Comparison of ENCODE assay signal across 8 mouse cellular contexts in the genomic region with DNA sequence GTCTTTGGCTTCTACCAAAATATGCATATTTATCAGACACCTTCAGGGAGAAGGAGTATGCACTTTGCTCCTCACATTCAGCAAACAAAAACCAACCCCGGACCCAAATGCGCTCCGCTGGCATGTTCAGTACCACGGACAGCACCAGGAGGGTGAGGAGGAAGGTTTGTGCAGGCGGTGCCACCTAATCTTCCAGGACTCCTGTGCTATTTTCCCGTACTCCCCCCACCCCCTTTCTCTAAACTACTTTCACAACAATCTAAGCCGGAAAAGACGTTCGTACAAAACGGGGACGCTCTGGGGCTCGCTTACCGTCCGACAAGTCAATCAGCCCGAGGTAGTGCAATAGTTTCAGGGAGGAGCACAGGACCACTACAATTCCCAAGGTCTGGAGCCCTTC.
DNase-seq lines count a peak whose midpoint lies in the region; ATAC-seq lines count a peak whose summit lies in the region.

No protein-coding gene starts in this region.

- peak overlapping the region; percentile 11 for H3K4me3 ChIP-seq in midbrain, embryonic 16.5 days (ENCODE audit: low read depth, low read length)

- intact Hi-C loops in left cerebral cortex, postnatal 4 days (cut with DNase I), result no loop called here
- intact Hi-C loops in left cerebral cortex, postnatal 14 days (cut with DNase I), result no loop called here

- WGBS in midbrain, embryonic 16.5 days, result 2% methylated on average over 15 of the region's 15 CpGs

- no peaks in the 10 kb centered on the region for H3K36me3 ChIP-seq in midbrain, embryonic 16.5 days (ENCODE audit: control insufficient read depth, insufficient read depth, low read length)

- peaks cover 4% of the 10 kb centered on the region; the same call in 1 of the 2 replicates for H3K4me1 ChIP-seq in midbrain, embryonic 16.5 days (ENCODE audit: control insufficient read depth, insufficient read depth, low read length)

- H3K27ac ChIP-seq in midbrain, embryonic 16.5 days (ENCODE audit: low read length), result no peak overlapping the region

- H3K4me2 ChIP-seq in midbrain, embryonic 16.5 days (ENCODE audit: low read length), result peak overlapping the region; percentile 47

- ATAC-seq in granulocyte monocyte progenitor cell, adult 5-6 weeks (replicated peaks; ENCODE audit: poor library complexity, severe bottlenecking), result peak; percentile 63
- no peak for ATAC-seq in midbrain, embryonic 16.5 days

- peak; percentile 27 for DNase-seq in left cerebral cortex, postnatal 4 days
- no peak for DNase-seq in left cerebral cortex, postnatal 14 days (ENCODE audit: low spot score in 2 of 2)
- DNase-seq in adrenal gland, postnatal 4 days (ENCODE audit: low spot score in 2 of 2), result peak; percentile 24 to 29
- peak; percentile 43 for DNase-seq in kidney, postnatal 14 days
- no peak for DNase-seq in cerebellum, adult 9-10 months
- DNase-seq in spleen, postnatal 14 days (ENCODE audit: low spot score in 2 of 2), result no peak

- peak overlapping the region; percentile 0; the same call in 1 of the 2 replicates for H3K9ac ChIP-seq in midbrain, embryonic 16.5 days (ENCODE audit: low read depth, low read length)

- no peaks in the 10 kb centered on the region for H3K9me3 ChIP-seq in midbrain, embryonic 16.5 days (replicated peaks; ENCODE audit: control insufficient read depth, low read length, poor library complexity, severe bottlenecking)

- no peaks in the 10 kb centered on the region; the same call in none of the 2 replicates for H3K27me3 ChIP-seq in midbrain, embryonic 16.5 days (ENCODE audit: control insufficient read depth, insufficient read depth, low read depth, low read length)

Comparison
In these comparisons a context has a peak if more than half of its experiments do, and no peak if none do; other contexts are left out.
1. DNase-seq: peak in left cerebral cortex, postnatal 4 days (single experiment), adrenal gland, postnatal 4 days (2 of 2) and kidney, postnatal 14 days (single experiment); none in left cerebral cortex, postnatal 14 days (0 of 2), cerebellum, adult 9-10 months (single experiment) and spleen, postnatal 14 days (0 of 2).